Mouse (Mus musculus): Measurements from ENCODE around the gene Meox1.

DNA sequence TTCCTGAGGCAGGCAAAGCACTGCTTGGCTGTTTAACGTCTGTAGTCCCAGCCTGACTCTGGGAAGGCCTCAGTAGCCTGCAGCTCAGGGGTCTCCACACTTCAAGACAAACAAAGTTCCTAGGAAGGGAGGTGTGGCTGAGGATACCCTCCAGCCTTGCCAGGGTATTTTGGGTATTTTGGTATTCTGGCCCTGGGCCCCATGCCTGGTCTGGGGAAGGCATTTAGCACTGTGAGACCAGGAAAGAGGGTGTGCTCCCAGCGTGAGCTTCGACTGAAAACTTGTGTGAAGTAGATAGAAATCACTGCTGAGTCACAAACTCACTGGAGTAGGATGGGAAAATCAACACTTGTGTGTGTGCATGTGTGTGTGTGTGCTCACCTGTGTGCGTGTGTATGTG, 14.5 kb downstream of the Meox1 start:
- TF ChIP-seq TAL1 (IDR thresholded peaks at IDR 0.05; ENCODE audit: low read length) (no peak), GATA1 (IDR thresholded peaks at IDR 0.05; ENCODE audit: low read length) (no peak)

Measured in erythroblast, embryonic 14.5 days (primary cell).